Comparison of ENCODE assay signal across 11 mouse cellular contexts in genomic region chr5:135029007-135029854, GRCm38 (mm10). TPM values are rescaled to one million over a fixed set of nuclear protein-coding genes. Genes with fewer than 3 reads are reported as not detected.
DNase-seq lines count a peak whose midpoint lies in the region; ATAC-seq and TF ChIP-seq lines count a peak whose summit lies in the region.
"Had no signal": no experiment of that assay in that cellular context is flagged by ENCODE, and none has a peak within 500 bp of the region (broad histone marks: within the 10 kb centered on the region; RNA-seq: fewer than 3 reads in every experiment).

No protein-coding gene starts in this region.

- WGBS in heart, embryonic 12.5 days: 37% methylated on average over 18 of the region's 18 CpGs

- peaks cover 34% of the 10 kb centered on the region for H3K4me1 ChIP-seq in heart, embryonic 12.5 days (replicated peaks)

- intact Hi-C loops in left cerebral cortex, adult 2 months (cut with DNase I): no loop called here

- ATAC-seq in heart, embryonic 12.5 days (ENCODE audit: insufficient number of reproducible peaks, low FRiP score): peak; percentile 54; the same call in 1 of the 2 replicates

- no peaks in the 10 kb centered on the region for H3K27me3 ChIP-seq in heart, embryonic 12.5 days (replicated peaks)

- peak overlapping the region; percentile 51 for H3K4me2 ChIP-seq in heart, embryonic 12.5 days

- peaks cover 6% of the 10 kb centered on the region; the same call in 1 of the 2 replicates for H3K9me3 ChIP-seq in heart, embryonic 12.5 days (replicated peaks)

- no peak overlapping the region for H3K9ac ChIP-seq in heart, embryonic 12.5 days

- H3K27ac ChIP-seq in heart, embryonic 12.5 days (ENCODE audit: poor library complexity, severe bottlenecking): peak overlapping the region; percentile 50
- peak overlapping the region; percentile 80 for H3K27ac ChIP-seq in left cerebral cortex, adult 2 months

- 0 out of 2 replicates have a peak overlapping the region, but pooled peaks have one; percentile 4 for H3K4me3 ChIP-seq in heart, embryonic 12.5 days
- peak overlapping the region; percentile 23; the same call in 1 of the 2 replicates for H3K4me3 ChIP-seq in left cerebral cortex, adult 2 months

- peaks cover 17% of the 10 kb centered on the region for H3K36me3 ChIP-seq in heart, embryonic 12.5 days

- no peak for TF ChIP-seq CTCF in left cerebral cortex, adult 2 months (IDR thresholded peaks at IDR 0.05)

- peak; percentile 61 for DNase-seq in cerebellum, adult 11 months
- no peak for DNase-seq in cerebellum, postnatal 4 days (ENCODE audit: low spot score in 2 of 2)
- peak; percentile 68 for DNase-seq in urinary bladder, postnatal 14 days (ENCODE audit: low spot score)
- DNase-seq in urinary bladder, postnatal 10 days (ENCODE audit: low spot score): no peak
- peak; percentile 60 to 79 for DNase-seq in left cerebral cortex, adult 2 months (ENCODE audit: extremely low spot score in 1 of 2, low spot score in 2 of 2)
- DNase-seq in right cerebral cortex, postnatal 25 days: peak; percentile 78
- no peak for DNase-seq in T-cell, adult 2 months (ENCODE audit: low spot score)

RNA-seq across cellular contexts. Expression of gene Stx1a, which starts 5.9 kb away (rescaled TPM):
- 12.1 and 13.3 TPM in 2 replicates for polyA plus RNA-seq in heart, embryonic 12.5 days (2016; fragmentation: Nextera tagmentation; extraction: Ambion mirVana)
- 100 to 1,000 TPM; 340 to 346 TPM for total RNA-seq in left cerebral cortex, adult 2 months (2021)

RNA-seq across cellular contexts. Expression of gene Abhd11, which starts 20.3 kb away (rescaled TPM):
- polyA plus RNA-seq in heart, embryonic 12.5 days (2016; fragmentation: Nextera tagmentation; extraction: Ambion mirVana): 58.1 and 58.3 TPM in 2 replicates
- total RNA-seq in left cerebral cortex, adult 2 months (2021): 10 to 100 TPM; 31.3 to 39.3 TPM

RNA-seq across cellular contexts. Expression of gene Dnajc30, which starts 34.8 kb away (rescaled TPM):
- 25.0 and 28.4 TPM in 2 replicates for polyA plus RNA-seq in heart, embryonic 12.5 days (2016; fragmentation: Nextera tagmentation; extraction: Ambion mirVana)
- 10 to 100 TPM; 38.6 to 41.7 TPM for total RNA-seq in left cerebral cortex, adult 2 months (2021)

RNA-seq across cellular contexts. Expression of gene Bud23, which starts 35.5 kb away (rescaled TPM):
- 63.6 and 68.5 TPM in 2 replicates for polyA plus RNA-seq in heart, embryonic 12.5 days (2016; fragmentation: Nextera tagmentation; extraction: Ambion mirVana)
- 10 to 100 TPM; 53.4 to 57.3 TPM for total RNA-seq in left cerebral cortex, adult 2 months (2021)

RNA-seq across cellular contexts. Expression of gene Cldn3, which starts 43.2 kb away (rescaled TPM):
- polyA plus RNA-seq in heart, embryonic 12.5 days (2016; fragmentation: Nextera tagmentation; extraction: Ambion mirVana): 2.5 and 3.2 TPM in 2 replicates
- total RNA-seq in left cerebral cortex, adult 2 months (2021): under 1 TPM; 0.81 to 0.82 TPM
- total RNA-seq: gastrocnemius, postnatal 36 days; neutrophil, adult 5-6 weeks had no signal
- polyA plus RNA-seq: C2C12 had no signal

Comparison
In these comparisons a context has a peak if more than half of its experiments do, and no peak if none do; other contexts are left out.
1. DNase-seq: peak in cerebellum, adult 11 months (single experiment), urinary bladder, postnatal 14 days (single experiment), left cerebral cortex, adult 2 months (2 of 2) and right cerebral cortex, postnatal 25 days (single experiment); none in cerebellum, postnatal 4 days (0 of 2), urinary bladder, postnatal 10 days (single experiment) and T-cell, adult 2 months (single experiment).